Mouse (Mus musculus) cerebellum, adult 2 months (tissue): ENCODE data around the gene Nop16.

Experiments
- CTCF ChIP-seq: fragments of 200-500 bp; IDR thresholded peaks from 2 replicates; pipeline ENCODE4 v1.5.1; 2011; ENCODE audit warnings: low read depth, mild to moderate bottlenecking, control low read depth, low read length, moderate library complexity, borderline replicate concordance; ENCODE audit not compliant: insufficient read depth
- POLR2A ChIP-seq: fragments of 200-500 bp; IDR thresholded peaks from 2 replicates; pipeline ENCODE4 v1.6.1; 2011; ENCODE audit warnings: low read length, control low read depth, borderline replicate concordance; ENCODE audit not compliant: insufficient read depth

DNA sequence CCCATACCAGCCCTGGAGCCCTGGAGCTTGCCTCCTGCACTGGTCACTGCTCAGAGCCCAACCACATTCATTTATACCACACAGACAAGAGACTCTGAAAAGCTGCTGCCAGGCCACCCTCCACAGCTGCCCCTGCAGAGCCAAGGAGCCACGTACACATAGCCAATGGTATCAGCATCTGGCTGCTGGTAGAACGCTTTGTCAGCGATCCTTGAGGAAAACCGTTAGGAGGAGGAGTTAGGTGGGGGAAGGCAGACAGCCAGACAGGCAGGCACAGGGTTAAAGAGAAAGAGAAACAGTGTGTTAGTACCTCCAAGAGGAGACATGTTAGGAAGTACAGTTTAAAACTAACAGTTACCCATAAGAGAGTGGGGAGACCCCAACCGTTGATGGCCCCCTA lies 7.0 kb upstream of the Nop16 start:
- TF ChIP-seq POLR2A (no peak), CTCF (no peak)
